Mouse (Mus musculus): ENCODE measurements around the gene Cebpg.

Gene Cebpg

DNA sequence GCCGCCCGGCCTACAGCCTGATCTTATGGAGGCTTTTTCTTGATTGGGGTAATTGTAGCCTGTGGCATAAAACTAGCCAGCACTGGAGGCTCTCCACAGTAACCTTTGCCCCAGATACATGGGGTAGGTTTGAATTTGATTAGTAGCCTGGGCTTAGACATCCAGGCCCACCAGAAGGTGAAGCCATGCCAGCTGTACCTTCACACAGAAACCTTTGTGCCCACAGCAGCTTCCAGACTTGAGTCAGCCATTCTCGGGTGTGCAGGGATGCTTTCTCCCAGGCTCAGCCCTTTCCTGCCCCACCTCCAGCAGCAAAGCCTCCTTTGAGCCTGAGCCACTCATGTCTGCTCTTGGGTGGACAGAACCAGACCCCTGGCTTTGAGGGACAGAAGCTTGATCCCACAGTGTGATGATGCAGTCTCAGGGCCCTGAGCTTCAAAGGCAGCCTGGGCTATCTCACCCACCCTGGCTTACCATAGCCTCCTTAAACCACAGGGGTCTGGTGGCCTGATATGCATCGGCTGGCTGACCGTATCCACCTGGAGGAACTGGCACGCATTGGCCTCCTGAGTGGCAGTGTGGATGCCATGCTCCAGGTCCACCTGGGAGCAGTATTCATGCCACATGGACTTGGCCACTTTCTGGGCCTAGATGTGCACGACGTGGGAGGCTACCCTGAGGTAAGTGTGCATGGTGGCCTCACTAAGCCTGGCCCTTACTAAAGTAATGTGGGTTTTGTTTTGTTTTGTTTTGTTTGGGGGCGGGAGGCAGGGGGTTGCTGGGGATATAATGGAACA is 16.0 kb downstream of the Cebpg start:
- TF ChIP-seq GATA4 (IDR thresholded peaks at IDR 0.05; ENCODE audit: insufficient replicate concordance, low read length) = no peak

DNA sequence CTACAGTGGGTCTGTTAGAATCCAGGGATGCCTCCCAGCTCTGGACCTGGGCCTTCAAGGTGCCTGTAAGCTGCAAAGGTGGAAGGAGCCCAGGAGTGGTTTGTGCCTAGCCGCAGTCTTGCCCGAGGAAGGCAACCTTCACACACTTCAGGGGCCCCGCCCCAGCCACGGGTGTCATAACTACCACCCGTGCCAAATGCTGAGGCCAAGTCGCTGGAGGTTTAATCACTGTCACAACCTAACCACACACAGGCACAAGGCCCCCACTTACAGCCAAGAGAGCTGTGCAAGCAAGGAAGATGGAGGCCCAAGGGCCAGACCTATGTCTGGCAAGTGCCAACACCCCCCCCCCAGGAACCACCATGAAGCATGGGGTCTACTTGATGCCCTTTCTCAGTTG is 19.0 kb downstream of the Cebpg start:
- TF ChIP-seq GATA4 (IDR thresholded peaks at IDR 0.05; ENCODE audit: insufficient replicate concordance, low read length) = no peak

DNA sequence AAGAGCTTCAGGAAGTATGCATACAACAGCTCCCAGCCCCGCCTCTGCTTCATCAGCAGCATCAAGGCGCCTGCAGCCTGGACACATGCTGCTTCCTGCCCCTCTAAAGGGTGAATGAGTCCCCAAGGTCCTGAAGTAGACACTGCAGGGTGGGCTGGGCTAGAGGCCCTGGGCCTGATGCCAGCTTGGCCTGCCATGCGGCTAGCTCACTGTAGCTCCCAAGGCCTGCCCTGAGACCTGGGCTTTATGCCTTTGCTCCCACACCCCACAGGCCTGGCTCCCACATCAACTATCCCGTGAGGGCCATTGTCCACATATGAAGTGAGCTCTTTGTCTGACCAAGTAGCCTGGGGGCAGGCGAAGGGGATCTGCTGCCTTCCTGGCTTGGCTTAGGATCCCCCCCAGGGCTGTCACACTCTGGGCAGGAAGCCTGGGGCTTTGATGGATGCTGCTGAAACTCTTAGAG is 20.1 kb downstream of the Cebpg start:
- no peak for TF ChIP-seq GATA4 (IDR thresholded peaks at IDR 0.05; ENCODE audit: insufficient replicate concordance, low read length)

- TF ChIP-seq GATA4 (IDR thresholded peaks at IDR 0.05; ENCODE audit: insufficient replicate concordance, low read length) = no peak
These were observed 20.8 kb downstream of the Cebpg start for GRCm38 (mm10) chr7:35035565-35035964.

DNA sequence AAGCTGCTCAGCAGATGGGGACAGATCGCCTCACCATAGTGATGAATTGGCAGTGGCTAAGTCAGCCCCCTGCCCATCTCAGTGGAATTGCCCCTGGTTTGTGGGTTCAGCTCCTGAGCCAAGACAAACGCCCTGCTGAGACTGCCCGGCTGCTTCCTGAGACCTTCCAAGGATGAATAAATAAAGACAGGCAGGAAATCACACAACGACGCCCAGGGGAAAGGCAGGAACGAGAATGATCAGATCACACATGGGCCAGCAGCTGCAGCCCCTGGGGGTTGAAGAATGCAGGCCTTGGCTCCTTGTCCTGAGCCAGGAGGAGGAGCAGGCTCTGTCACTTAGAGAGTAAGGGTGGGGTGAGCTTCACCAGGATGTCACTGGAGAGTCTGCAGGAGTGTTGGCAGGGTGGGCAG is 21.2 kb downstream of the Cebpg start:
- TF ChIP-seq GATA4 (IDR thresholded peaks at IDR 0.05; ENCODE audit: insufficient replicate concordance, low read length) = no peak

DNA sequence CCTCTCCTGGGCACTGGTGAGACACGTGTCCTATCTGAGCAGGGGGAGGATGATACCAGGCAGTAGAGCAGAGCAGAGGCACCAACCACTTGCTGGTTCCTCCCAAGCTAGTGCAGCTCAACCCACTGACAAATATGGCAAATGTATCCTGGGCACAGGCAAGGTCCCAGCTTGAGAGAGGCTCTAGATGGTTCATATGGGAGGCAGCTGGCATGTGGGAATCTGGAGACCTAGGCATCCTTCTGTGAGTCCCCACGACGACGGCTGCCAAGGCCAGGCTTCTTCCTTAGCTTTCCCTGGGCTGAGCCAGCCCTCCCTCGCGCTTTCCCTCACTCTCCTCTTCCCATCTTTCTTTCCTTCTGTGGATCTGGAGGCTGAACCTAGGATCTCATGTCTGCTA is 25.8 kb downstream of the Cebpg start:
- no peak for TF ChIP-seq GATA4 (IDR thresholded peaks at IDR 0.05; ENCODE audit: insufficient replicate concordance, low read length)

GRCm38 (mm10) chr7:35029648-35030047 is 26.7 kb downstream of the Cebpg start:
- TF ChIP-seq GATA4 (IDR thresholded peaks at IDR 0.05; ENCODE audit: insufficient replicate concordance, low read length) = no peak

DNA sequence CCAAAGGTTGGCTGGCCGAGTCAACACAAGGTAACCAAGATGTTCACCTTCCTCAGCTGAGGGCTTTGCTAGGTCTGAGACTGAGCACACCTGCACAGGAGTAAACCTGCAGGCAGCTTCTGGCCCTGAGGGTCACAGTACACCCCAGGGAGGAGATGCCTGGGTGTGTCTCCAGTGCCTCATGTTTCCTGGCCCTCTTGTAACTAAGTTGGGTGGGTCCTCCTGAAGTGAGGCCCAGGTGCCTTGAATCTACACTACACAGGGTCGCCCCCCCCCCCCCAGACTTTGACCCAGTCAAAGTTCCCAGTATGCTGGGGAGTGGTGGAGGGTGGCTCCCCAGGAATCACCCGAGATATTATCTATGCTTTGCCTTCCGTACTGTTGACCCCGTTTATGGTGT is 27.1 kb downstream of the Cebpg start:
- peak; percentile 16; the same call in 1 of the 2 replicates for TF ChIP-seq GATA4 (IDR thresholded peaks at IDR 0.05; ENCODE audit: insufficient replicate concordance, low read length)

DNA sequence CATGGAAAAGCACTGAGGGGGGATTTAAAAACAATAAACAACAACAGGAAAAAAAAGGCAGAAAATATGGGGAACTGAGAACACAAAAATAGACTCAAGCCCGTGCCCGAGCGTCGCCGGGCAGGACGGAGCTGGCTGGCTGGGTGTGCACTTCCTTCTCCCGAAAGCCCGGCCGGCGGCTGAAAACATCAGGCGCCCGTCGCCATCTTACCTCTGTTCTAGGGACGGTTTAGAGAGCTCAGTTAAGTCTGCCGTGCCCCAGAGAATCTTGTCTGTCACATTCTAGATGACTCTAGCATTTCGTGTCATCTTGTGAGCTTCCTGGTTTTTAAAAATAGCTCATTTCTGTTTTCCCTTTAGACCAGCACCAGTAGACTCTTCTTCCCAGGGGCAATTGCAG is 27.8 kb downstream of the Cebpg start:
- TF ChIP-seq GATA4 (IDR thresholded peaks at IDR 0.05; ENCODE audit: insufficient replicate concordance, low read length) = no peak

DNA sequence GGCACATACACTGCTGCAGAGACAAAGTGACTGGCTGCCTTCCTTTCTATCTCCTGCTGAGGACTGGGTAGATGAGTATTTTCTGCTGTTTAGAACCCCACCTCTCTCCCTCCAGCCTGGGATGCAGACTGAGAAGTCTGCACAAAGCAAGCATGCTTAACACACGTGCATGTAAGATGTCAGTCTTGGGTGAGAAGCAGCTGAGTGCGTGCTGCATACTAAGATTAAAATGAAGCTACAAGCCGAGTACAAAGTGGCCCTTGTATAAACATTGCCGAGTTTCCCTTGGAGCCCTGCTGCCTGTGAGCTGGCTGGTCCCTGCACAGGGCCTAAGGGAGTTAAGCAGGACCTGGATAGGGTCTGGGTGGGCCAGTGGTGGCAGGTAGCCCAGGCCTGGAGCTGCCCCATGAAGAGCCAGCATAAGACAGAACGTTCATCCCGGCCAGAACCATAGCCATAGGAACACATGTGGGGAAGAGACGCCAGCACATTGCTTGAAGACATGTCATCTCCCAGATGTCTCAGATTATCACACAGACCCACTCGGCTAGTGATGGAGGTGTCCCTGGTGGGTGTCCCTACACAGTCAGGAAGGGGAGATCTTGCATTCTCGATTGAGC is 28.5 kb downstream of the Cebpg start:
- TF ChIP-seq GATA4 (IDR thresholded peaks at IDR 0.05; ENCODE audit: insufficient replicate concordance, low read length) = no peak

GRCm38 (mm10) chr7:35026838-35027291 is 29.5 kb downstream of the Cebpg start:
- no peak for TF ChIP-seq GATA4 (IDR thresholded peaks at IDR 0.05; ENCODE audit: insufficient replicate concordance, low read length)

DNA sequence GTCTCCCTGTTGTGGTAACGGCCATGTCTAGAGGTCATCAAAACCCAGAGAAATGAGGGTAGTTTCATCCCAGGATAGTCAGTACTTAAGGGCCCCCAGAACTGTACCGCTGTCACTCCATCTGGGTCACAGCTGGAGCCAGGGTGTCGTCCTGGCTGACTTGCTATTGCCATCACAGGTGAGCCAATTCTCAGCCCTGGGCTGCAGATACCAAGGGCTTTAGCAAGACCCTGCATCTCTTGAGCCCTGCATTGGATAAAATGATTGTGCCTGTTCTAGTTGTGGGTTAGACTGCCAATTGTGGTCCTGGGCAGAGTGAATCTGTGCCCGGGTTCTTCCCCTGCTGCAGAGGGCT is 30.1 kb downstream of the Cebpg start:
- TF ChIP-seq GATA4 (IDR thresholded peaks at IDR 0.05; ENCODE audit: insufficient replicate concordance, low read length) = no peak

DNA sequence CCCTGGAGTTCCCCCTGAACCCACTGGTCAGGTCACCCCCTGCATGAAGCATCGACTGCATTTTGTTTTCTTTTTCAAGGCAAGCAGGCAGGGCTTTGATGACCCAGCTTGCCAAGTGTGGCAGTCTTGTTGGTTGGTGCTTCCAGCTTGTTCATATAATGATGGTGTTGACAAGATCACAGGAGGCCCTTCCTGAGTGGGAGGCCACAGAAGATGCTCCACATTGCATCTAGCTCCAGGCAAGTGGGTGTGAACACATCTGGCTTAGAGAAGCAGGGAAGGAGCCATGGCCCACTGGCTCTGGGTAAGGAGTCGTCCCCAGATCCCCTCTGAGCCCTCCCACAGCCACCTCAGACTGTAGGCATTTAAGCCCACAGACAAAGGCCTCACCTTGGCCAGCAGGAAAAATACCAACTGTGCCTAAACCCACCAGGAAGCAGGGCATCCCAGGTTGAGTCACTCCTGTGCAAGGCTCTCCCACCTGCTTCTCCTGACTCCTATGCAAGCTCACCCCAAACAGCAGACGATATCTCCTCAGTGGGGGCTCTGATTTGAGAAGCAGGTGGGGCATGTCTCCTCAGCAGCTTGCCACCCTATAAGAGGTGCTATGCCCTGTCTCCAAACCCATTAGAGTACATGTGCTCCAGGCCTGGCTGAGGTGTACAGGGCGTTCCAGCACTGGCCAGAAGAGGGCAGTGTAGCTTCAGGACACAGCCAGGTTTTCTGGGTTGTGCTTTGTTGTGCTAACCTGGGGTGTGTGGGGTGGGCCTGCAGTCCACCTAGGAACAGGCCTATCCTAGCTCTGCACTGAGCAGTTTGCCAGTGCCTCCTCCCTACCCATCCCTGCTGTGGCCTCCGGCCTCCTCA is 30.7 kb downstream of the Cebpg start:
- no peak for TF ChIP-seq GATA4 (IDR thresholded peaks at IDR 0.05; ENCODE audit: insufficient replicate concordance, low read length)

DNA sequence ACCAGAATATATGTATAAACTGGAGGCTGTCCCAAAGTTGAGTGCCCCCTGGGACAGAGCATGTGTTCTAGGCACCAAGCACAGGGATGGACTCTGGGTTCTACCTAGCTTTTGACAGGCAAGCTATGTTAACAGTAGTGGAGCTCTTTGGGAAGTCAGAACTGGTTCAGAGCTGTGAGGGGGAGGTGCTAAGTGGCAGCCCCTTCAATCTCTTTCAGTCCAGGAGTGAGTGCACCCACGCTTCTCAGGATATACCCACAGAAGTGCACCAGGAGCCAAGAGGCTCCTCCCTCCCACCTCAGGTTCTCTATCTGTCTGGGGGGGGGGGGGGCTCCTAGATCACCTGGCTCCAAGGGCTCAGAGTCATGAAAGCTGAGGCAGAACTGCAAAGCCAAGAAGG is 31.9 kb downstream of the Cebpg start:
- no peak for TF ChIP-seq GATA4 (IDR thresholded peaks at IDR 0.05; ENCODE audit: insufficient replicate concordance, low read length)

GRCm38 (mm10) chr7:35023251-35023650 is 33.1 kb downstream of the Cebpg start:
- TF ChIP-seq GATA4 (IDR thresholded peaks at IDR 0.05; ENCODE audit: insufficient replicate concordance, low read length) = no peak

DNA sequence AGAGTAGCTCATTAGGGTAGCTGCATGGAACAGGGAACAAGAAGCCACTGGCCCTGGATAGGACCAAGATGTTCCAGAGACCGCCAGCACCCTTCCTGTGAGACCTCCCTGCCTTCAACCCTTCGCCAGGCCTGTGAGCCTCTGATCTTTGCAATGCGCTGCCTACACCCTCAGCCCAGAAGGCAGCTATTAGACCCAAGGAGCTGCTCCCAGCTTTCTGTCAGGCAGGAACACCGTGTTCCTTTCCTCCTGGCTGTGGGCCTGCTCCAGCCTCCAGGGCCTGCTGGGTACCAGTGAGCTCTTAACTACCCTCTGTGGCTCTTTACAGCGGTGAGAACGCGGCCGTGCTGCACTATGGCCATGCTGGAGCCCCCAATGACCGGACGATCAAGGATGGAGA is 35.0 kb downstream of the Cebpg start:
- no peak for TF ChIP-seq GATA4 (IDR thresholded peaks at IDR 0.05; ENCODE audit: insufficient replicate concordance, low read length)
